Mouse (Mus musculus): ENCODE measurements around the gene Slc9a9.

Gene Slc9a9

DNA sequence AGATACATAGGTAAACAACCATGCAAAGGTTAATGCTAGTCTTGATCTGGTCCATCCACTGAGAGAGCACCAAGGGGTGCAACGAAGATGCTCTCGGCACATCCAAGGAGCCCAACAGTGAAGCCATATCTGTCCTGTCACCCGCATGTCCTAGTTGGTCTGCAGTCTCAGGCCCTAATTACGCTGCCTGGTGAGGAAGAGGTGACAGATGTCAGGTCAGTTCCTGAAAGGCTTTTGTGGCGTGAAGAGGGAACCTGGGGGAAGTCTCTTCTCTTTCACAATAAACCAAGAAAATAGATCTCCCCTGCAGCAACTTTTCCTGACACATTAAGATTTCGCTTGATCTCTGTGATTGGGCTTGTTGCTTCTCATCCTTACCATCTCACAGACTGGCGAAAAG is 277.5 kb downstream of the Slc9a9 start:
- no peak for DNase-seq (ENCODE audit: low spot score in 2 of 2)

DNA sequence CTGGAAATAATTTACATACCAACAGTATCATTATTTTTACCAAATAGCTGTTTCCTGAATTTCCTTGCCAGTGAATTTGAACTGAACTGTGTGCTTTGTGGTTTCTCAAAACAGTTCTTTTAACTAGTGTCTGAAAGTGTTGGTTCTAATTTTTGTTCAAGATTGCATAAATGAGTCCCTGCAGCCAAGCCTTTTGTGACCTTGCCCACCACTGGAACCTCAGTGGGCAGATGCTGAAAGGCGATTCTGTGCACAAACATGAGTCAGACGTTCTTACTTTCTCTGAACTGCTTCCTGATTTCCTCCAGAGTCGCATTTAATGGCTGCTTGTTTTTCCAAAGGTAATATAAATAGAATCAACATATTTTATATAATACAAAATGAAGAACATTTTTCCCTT is 281.0 kb downstream of the Slc9a9 start:
- DNase-seq (ENCODE audit: low spot score in 2 of 2): peak in 1 of 2 experiments; percentile 19

DNA sequence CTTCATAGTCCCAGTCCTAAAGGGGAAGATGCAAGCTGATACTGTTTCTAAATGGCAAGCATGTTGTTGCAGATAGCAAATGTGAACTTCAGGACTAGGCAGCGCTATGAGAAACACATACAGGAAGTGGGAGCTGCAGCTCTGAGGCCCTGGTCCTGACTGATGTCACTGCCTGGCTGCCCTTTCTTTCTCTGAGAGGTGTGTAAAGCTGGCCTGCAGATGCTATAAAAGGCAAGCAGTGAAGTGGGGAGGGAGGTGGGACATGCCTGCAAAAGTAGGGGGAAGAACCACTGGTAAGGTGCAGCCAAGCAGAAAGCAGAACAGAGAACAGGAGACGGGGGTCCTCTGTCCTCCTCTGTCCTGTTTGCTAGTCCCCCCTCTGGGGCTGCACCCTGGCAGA is 285.9 kb downstream of the Slc9a9 start:
- no peak for DNase-seq (ENCODE audit: low spot score in 2 of 2)

DNA sequence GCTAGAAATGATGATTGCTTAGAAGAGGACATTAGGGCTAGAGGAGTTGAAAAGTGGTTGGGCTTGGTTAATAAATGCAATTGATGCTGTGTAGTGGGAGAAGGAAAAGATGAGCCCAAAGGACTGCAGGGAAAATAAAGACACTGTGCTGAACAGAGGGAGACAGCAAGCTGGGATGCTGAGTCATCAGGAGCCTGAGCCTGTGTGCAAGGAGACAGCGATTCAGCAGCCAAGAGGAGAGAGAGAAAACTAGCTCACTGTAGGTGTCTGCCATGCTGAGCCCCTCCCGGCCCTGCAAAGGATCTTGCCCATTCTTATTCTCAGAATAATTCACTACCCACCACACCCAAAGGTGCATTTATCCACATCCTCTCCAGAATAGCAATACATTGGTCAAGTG is 288.7 kb downstream of the Slc9a9 start:
- DNase-seq (ENCODE audit: low spot score in 2 of 2): peak; percentile 39 to 48

DNA sequence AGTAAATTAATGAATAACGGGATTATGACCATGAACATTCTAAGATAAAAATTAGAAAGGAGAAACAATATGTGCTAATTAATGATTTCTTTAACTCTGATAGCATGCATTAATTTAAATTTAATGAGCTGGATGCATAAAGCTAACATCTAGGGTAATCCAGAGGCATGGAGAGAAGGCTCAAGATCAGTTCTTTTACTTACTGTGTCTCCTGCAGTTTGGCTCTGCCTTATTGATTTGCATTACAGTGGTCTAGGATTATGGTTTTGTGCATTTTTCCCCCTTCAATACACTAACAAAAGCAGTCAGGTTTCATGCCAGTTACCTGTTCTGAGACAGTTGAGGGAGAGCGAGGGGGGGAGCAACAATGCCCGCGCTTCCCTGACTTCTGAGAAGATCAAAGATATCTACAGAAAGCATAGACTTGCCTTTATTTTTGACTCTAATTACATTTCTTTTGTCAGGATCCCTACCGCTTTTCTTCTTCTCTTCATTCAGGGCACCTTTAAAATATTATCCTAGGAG is 298.9 kb downstream of the Slc9a9 start:
- no peak for DNase-seq (ENCODE audit: low spot score in 2 of 2)

DNA sequence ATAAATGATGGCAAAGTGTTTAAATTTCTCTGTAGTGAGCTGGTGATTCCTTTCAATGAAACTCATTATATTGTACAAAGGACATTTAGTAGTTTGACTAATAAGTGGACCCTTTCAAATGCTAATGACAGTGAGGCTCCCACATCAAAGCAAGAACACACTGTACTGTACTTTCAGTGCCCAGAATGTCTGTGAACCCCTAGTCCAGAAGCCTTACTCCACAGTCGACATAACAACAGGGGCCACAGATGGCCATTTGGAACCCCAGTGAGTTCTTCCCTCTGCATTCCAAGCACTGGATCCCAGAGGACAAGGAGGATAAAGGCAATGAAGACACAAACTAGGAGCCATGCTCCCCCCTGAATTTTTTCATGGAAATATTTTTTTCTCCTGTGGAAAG is 299.4 kb downstream of the Slc9a9 start:
- DNase-seq (ENCODE audit: low spot score in 2 of 2): no peak

DNA sequence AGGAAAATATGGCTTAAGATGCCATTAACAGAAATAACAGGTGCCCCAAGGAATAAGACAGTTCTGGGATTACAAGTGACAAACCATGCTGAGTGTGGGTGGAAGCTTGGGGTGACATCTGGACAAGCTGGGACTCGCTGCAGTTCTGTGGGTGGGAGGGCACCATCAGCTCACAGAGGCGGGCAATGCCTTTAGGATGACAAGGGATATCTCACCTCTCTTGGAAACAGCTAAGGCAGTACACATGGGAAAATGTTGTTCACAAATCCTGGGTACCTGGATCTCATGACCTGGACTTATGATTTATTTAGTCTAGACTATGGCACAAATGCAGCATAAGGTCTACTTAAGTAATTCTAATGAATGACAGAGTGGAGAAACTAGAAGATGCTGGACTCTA is 302.3 kb downstream of the Slc9a9 start:
- peak in 1 of 2 experiments; percentile 65 for DNase-seq (ENCODE audit: low spot score in 2 of 2)

DNA sequence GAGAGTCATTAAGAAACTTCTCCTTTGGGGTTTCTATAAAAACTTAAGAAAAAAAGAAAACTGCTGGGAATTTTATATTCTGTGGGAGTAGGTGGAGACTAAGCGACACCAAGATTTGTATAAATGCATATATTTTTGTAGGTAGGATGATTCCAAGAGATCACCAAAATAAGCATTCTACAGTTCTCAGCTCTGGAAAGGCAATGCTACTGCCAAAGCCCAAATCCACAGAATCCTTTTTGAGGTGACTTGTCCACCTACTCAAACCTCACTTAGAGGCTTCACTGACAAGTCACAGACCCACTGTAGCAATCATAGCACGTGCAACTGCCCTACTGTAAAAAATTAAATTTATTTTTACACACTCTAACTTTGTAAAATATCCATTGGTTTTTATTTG is 303.0 kb downstream of the Slc9a9 start:
- peak in 1 of 2 experiments; percentile 44 for DNase-seq (ENCODE audit: low spot score in 2 of 2)

DNA sequence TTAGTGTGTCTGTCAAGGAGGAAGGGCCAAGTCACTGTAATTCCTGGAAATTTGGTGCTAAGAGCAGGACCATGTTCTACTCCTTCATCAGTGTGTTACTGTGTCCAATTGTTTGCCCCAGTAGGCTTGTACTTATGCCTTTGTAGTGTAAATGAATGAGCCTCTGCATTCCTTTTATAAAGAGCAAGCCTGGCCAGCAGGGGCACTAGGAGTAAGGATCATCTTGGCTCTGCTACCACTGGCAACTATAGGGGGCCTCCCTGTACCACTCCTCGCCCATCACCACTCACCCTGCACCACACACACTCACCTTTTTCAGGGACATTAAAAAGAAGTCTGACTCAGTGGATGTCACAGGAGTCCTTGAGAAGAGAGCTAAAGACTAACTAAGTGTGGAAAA is 306.5 kb downstream of the Slc9a9 start:
- no peak for DNase-seq (ENCODE audit: low spot score in 2 of 2)

DNA sequence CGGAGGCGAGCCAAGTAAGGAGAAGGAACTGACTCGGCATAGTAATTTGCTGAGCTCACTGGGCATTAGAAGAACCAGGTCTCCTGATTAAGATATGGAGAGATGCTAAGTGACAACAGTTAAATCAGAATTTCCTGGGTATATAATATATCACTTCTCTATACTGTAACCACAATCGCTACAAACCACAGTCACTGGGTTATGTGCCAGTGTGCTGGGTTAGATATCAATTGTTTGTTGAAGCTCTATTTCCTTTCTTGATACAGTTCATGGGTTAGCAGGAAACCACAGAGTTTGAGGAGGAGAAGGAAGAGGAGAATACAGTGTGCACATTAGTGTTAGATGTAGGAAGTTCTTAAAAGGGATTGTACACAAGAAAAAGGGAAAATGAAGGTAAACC is 323.9 kb downstream of the Slc9a9 start:
- no peak for DNase-seq (ENCODE audit: low spot score in 2 of 2)

DNA sequence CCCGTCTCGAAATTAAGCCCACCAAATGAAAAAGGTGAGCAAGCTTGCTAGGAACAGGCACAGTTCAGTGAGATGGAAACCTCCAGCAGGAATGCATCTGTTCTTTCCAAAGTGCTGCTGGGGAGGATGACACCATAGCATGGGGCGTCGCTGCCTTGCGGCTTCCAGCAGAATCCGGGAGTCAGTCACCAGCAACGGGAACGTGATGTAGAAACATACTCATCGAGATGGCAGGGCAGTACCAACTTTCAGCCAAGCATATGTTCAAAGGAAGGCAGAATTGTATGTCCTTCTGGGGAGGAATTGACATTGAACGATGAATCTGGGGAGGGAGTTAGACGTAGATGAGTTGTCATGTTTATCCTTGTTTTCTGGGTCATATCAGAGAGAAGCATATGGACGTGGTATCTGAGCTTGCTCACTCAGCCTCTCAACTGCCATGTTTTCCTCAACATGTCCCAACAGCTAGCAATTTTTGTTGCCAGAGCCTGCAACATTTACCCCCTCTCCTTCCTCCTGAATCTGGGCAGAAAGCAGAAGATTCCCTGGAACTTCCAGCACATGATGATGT is 350.5 kb downstream of the Slc9a9 start:
- DNase-seq (ENCODE audit: low spot score in 2 of 2): peak; percentile 25 to 45

DNA sequence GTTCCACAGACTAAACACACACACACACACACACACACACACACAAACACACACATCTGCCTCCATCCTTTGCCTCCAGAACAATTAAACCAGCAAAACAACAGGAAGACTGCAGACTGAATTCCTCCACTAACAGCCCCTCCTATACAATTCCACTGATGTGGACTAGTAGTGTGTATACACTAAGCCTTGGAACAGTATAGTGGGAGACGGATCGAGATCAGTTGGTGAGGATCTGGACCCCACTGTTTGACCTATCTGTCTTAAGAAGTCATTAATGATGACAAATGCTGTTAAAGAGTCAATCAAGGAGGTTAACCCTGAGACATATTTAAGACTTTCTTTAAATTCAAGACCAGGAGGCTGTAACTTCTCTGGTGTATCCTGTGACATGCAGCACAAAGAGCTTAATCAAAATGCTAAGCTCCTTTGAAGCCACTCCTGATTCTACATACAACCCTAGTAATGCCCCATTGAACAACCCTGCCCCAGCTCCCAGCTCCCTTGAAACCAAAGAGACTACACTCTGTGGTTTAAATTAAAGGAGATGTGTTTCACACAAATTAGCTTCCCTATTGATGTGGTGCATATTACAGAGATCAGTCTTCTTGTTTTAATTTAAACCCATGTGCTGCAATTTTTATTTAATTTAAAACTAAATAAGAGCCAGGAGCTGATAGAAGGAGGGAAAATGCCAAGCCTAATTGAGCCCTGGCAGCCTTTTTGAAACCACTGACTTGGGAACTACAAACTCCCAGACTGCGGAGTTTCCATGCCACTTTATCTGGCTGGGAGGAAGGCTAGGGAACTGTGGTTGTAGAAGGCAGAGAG is 364.6 kb downstream of the Slc9a9 start:
- no peak for DNase-seq (ENCODE audit: low spot score in 2 of 2)

DNA sequence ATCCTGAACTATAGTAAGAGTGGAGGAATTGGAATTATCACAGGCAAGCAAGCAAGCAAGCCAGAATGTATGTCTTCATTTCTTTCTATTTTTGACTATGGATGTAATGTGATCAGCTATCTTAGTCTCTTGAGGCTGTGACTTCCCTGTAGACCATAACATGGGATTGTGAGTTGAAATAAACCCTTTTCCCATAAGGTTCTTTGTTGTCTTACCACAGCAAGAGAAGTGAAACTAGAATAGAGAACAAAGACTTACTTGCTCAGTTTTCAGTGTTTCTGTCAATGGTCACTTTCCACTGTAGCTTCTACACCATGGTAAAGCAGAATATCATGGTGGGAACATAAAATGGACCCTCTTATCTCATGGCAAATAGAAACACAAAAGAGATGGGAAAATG is 366.5 kb downstream of the Slc9a9 start:
- DNase-seq (ENCODE audit: low spot score in 2 of 2): no peak

DNA sequence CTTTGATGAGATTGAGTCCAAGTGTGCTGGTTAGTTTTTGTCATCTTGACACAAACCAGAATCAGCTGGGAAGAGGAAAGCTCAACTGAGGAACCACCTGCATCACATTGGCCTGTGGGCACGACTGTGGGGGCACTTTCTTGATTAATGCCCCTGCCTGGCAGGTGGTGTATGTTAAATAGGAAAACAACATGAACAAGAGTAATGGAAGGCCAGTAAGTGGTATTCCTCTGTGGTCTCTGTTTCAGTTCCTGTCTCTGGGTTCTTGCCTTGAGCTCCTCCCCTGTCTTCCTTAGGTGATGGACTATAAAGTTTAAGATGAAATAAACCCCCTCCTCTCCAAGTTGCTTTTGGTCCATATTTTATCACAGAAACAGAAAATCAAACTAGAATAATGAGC is 372.7 kb downstream of the Slc9a9 start:
- no peak for DNase-seq (ENCODE audit: low spot score in 2 of 2)

DNA sequence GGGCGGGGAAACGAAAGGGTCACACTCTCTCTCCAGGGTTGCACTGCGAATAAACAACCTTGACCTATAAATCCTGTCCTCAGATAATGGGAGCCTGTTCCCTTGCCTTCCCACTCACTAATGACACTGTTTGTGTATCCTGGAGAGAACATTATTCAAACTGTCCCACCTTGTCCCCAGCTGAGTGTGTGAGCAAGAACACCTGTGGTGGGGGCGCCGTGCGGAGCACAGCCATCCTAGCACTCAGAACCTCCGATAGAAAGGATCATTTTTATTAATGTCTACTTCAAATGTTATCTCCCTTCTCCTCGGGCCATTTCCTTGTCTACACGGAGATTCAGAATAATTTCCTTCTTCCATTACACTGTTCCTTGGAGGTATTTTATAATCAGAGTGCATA is 382.5 kb downstream of the Slc9a9 start:
- no peak for DNase-seq (ENCODE audit: low spot score in 2 of 2)

DNA sequence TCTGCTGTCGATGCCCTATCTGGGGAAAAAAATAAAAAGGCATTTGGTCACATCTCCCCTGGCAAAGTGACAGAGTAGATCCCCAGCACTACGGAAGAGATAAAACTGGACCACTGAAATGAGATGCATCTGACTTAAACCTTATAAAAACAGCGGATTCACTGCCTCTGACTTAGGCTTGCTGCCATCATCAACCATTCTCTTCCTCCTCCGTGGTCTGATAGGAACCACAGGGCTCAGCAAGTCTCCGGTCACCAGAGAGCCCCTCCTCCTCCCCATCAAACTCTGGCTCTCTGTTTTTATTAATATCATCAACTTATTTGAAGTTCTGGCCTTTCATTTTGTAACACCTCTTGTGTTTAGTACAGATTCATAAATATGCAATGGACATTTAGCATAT is 383.5 kb downstream of the Slc9a9 start:
- no peak for DNase-seq (ENCODE audit: low spot score in 2 of 2)

DNA sequence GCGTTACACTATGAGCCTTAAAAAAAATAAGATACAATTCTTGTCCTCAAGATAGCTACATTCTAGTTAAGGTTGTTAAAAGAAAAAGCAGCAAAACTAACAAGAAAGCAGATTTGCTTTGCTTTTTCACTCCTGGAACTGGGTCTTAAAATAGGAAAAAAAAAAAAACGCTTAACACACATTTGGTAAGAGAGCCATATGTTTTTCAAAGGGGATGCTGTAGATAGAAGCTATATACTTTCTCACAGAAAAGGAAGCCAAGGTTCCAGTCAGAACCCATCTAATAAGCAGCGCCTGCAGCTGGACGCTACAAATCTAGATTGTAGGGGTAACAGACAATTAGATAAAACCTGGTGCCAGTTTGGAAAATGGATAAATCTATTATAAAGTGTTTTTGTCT is 386.1 kb downstream of the Slc9a9 start:
- peak in 1 of 2 experiments; percentile 24 for DNase-seq (ENCODE audit: low spot score in 2 of 2)

DNA sequence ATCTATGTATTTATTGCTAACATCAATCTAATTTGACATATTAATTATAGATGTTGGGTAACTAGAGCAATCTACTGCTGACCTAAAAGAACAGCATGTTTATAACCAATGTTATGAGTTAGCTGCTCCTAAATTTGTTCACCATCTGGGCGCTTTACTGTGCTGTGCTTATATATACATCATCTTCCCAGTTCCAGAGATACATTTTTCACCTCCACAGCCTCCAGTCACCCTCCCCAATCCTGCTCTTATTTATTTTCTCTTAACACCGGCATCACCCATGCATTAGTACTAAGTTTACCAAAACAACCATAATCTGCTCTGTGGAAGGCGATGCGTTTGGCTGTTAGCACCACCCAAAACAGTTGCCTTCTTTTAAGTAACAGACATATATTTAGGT is 391.0 kb downstream of the Slc9a9 start:
- peak in 1 of 2 experiments; percentile 23 for DNase-seq (ENCODE audit: low spot score in 2 of 2)

DNA sequence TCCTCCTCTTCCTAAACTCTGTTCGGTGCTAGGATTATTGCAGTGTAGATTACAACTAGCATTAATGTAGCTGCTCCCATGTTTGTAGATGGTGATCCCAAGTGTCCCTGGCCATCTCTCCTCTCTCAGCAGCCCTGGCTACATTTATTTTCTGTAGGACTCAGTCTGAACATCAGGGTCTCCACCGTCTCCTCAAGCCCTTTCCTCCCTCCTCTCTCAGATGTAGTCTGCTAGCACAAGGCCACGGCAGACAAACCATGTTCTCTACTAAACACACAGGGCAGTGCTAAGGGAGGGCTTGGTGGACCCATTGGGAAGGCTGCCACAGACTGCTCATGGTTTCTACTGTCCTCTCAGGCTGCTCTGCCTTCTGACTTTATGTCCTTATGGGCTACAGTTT is 397.3 kb downstream of the Slc9a9 start:
- no peak for DNase-seq (ENCODE audit: low spot score in 2 of 2)

DNA sequence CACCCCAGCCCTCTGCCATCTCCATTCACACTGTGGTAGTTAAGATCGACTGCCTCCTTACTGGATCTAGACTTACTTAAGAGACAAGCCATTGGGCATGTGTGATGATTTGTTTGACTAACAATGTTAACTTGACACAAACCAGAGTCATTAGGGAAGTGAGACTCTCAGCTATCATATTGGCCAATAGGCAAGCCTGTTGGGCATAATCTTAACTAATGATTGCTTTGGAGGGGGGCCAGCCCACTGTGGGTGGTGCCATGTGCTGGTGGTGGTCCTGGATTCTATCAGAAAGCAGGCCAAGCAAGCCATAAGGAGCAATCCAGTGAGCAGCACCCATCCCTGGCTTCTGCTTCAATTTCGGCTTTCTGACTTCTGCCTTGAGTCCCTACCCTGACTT is 398.8 kb downstream of the Slc9a9 start:
- DNase-seq (ENCODE audit: low spot score in 2 of 2): no peak

DNA sequence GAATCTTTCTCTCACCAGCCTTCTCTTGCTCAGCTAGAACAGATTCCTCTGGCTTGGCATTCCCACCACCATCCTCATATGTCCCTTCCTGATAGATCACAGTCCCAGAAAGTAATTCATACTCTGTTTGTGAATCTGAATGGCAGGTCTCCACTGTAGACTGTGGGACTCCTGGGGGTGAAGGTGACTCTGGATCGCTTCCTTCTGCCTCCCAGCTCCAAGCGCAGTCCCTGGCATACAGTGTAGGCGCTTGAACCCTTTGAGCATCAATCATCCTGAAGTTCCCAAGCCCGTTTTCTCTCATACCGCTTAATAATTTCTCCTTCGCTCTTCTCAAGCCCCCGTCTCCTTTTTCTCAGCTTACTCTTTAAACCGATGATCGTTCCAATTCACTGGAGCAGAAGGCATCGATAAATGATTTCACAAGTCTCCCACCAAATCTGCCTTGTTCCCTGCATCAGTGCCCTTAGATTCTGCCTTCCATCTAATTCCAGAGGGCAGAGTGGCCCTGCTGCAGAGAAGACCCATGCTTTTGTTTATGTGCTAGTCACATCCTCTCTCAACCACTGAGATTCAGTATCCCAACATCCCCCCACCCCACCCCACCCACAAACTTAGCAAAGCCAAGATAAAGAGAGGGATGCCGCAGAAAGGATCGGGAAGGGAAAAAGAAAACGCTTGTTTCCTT is 401.3 kb downstream of the Slc9a9 start:
- no peak for DNase-seq (ENCODE audit: low spot score in 2 of 2)

DNA sequence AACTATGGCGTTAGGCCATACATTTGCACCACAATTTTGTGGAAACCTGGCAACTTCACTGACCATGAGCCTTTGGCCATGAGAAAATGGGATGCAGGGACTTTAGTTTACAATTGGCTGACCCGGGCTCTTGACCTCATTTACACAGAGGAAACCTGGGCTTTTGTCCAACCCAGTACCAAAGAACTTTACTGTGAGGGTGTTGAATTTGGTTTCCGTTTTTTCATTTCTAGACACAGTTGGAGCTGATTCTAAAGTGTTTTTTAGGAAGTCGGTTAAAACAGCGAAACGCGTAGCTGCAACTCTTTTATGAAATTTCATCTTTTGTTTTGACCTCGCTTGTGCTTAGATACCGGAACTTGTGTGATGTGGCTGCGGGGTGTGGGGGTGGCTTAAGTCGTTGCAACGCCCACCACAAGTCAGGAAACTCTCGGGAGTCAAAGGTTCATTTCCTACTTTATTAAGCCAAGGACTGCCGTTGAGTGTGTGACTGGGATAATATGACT is 402.8 kb downstream of the Slc9a9 start:
- peak in 1 of 2 experiments; percentile 30 for DNase-seq (ENCODE audit: low spot score in 2 of 2)

DNA sequence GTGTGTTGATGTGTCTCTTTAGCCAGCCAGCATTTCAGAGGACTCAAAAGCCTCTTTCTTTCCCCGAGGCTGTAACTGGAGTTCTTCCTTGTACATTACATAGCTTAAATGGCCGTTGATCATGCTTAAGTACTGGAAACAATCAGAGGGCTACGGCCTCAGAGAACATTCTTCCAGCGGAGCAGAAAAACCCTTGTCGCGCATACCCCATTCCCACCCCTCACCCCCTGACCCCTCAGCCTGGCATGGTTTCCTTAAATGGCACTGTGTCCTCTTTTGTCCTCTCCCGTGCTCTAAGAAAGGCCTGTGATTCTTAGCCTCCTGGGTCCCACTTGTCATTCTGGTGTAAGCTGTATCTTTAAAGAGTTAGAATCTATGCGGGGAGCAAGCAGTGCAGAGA is 404.0 kb downstream of the Slc9a9 start:
- no peak for DNase-seq (ENCODE audit: low spot score in 2 of 2)
